Mouse (Mus musculus) frontal cortex, adult 2 months (tissue): ENCODE results near the gene Fat2. TPM values are rescaled to one million over a fixed set of nuclear protein-coding genes. Genes with fewer than 3 reads are reported as not detected.
A peak's percentile ranks its signal among the peaks of the same experiment; 100 is the strongest.

ENCODE experiments used
- DNase-seq, 2 experiments: peaks; one replicate each; pipeline ENCODE4 v3.0.0; 2022; ENCODE audit warnings: low spot score in 1 of 2; ENCODE audit errors: extremely low spot score in 1 of 2
- polyA plus RNA-seq: library from polyadenylated mRNA; depleted of rRNA; stranded (reverse); fragments of >200 nt; gene quantifications from 2 replicates; pipeline ENCODE4 v1.2.3, GENCODE M21; 2012; rRNA removed

Fat2 gene
- polyA plus RNA-seq: 0.04 and 0.06 TPM in 2 replicates

- no peak for DNase-seq
These were observed at the start of gene Fat2 for GRCm38 (mm10) chr11:55336101-55336891. TSS of gene Fat2 (minus strand) at chr11:55336564.

- DNase-seq: no peak
These were observed 47.2 kb upstream of the Fat2 start for GRCm38 (mm10) chr11:55383463-55384045.

GRCm38 (mm10) chr11:55380908-55381307, 44.5 kb upstream of the Fat2 start:
- DNase-seq: no peak

DNA sequence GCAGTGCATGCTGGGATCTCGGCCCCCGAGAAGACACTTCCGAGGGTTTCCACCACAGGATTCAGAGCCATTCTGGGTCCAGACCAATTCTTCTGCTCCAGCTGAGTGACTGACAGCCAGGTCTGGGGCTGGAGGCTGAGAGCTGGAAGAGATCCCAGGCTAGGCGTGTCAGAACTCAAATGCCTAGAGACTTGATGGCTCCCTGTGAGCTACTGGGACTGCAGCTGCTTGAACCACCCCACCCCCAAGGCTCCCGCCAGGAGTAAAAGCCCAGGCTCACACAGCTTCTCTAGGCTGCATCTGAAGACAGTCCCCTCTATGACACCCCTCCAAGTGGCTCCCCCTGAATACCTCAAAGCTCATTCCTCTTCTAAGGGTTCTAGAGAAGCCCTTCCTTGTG, 42.0 kb upstream of the Fat2 start:
- DNase-seq: peak; percentile 57 to 77

GRCm38 (mm10) chr11:55373838-55374237, 37.5 kb upstream of the Fat2 start:
- no peak for DNase-seq

DNA sequence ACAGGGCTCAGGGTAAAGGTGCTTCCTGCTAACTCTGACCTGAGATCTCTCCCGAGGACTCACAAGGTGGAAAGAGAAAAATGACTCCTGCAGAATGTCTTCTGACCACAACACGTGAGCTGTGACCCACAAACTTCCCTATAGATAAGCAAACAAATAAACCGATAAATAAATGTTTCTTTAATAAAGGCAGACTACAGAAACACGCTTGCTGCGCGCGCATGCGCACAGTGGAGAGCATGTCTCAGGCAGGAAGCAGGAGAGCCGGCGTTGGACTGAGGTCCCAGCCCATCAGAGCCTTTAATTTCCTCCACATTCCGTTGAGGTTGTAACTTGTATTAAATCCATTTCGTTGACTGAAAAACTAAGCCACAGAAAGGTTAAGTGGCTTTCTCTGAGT, 37.0 kb upstream of the Fat2 start:
- DNase-seq: no peak

- DNase-seq: no peak
These were observed 35.6 kb upstream of the Fat2 start for GRCm38 (mm10) chr11:55372001-55372400.

DNA sequence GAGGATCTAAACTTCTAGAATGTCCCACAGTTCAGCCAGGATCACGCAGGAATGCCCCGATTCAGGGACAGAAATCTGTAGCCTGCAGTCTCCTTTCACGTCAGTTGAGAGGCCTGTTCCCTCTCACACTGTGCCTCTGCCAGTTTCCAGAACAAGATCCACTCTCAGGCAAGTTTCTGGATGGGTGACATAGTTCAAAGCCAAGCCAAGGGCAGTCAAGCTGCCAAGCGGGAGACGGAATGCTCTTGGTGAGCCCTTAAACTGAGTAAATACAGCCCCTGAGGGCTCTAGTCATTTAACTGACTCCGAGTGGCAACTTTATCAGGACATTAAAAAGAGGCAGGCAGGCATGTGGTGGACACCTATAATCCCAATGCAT, 32.7 kb upstream of the Fat2 start:
- DNase-seq: no peak

DNA sequence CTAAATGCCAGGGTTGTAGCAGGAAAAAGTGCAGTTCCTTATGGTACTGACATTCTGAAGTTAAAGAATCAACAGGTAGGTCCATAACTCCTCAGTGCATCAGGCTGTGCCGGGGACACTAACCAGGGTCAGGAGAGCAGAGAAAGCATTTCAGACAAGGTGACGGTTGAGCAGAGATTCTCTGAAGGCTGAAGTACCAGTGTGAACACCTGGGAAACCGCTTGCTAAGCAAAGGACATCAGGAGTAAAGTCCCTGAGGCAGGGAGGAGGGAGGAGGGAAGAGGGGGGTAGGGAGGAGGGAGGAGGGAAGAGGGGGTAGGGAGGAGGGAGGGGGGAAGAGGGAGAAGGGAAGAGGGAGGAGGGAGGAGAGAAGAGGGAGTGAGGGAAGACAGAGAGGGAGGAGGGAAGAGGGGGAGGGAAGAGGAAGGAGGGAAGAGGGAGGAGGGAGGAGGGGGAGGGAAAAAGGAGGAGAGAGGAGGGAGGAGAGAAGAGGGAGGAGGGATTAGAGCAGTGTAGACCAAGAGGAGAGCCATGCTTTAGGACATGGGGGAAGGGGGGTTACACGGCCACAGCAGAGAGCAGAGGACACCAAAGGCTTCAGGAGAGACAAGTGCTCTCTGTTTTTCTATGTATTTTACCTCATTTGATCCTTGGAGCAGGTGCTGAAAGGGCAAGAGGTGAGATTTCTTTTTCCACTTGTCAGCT, 32.2 kb upstream of the Fat2 start:
- DNase-seq: no peak

- no peak for DNase-seq
These were observed 31.4 kb upstream of the Fat2 start for GRCm38 (mm10) chr11:55367783-55368182.

GRCm38 (mm10) chr11:55365840-55366239, 29.5 kb upstream of the Fat2 start:
- no peak for DNase-seq

GRCm38 (mm10) chr11:55365242-55365641, 28.9 kb upstream of the Fat2 start:
- no peak for DNase-seq

GRCm38 (mm10) chr11:55364662-55365061, 28.3 kb upstream of the Fat2 start:
- no peak for DNase-seq

- DNase-seq: no peak
These were observed 21.9 kb upstream of the Fat2 start for GRCm38 (mm10) chr11:55358094-55358783.

- no peak for DNase-seq
These were observed 20.5 kb upstream of the Fat2 start for GRCm38 (mm10) chr11:55356846-55357245.

- no peak for DNase-seq
These were observed 5.6 kb upstream of the Fat2 start for GRCm38 (mm10) chr11:55341961-55342371.

- no peak for DNase-seq
These were observed 4.4 kb upstream of the Fat2 start for GRCm38 (mm10) chr11:55340789-55341188.

DNA sequence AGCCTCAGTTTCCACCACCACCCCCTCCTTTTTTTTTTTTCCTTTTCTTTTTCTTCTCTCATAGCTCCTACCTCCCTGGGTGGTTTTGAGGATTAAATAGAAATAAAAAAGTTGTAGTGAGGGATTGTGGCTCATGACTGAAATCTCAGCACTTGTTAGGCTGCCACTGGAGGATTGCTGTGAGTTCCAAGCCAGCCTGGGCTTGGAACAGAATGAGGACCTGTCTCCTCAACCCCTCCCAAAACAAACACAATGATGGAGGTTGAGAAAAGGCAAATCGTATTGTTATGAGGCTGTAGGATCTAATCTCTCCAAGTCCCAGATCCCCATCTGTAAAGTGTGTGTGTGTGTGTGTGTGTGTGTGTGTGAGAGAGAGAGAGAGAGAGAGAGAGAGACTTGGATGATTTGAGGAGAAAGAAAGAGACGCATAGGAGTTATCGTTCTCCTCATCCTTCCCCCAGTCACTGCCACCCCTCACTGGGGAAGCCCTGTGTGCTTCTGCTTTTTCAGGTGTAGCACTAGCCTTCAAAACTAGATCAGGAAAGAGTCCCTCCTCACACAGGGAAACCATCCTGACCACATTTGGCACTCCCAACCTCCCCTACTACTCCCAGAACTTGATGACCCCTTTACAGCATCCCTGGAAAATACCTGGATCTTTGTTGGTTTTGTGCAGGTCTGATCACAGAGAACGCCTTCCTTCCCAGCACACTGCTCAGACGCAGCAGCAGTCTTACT, 837 bp upstream of the Fat2 start:
- no peak for DNase-seq

GRCm38 (mm10) chr11:55335314-55336076, 869 bp downstream of the Fat2 start:
- DNase-seq: no peak

GRCm38 (mm10) chr11:55334545-55334944, 1.8 kb downstream of the Fat2 start:
- DNase-seq: no peak
